Mouse (Mus musculus): Measurements from ENCODE around the gene Rab31. TPM values are rescaled to one million over a fixed set of nuclear protein-coding genes. Genes with fewer than 3 reads are reported as not detected.

The Rab31 gene
- total RNA-seq, 2 experiments from 2014 or later: 13.6 to 15.6 TPM

GRCm38 (mm10) chr17:65607574-65608311 is 164.8 kb downstream of the Rab31 start:
- no peak for ATAC-seq (replicated peaks; ENCODE audit: low FRiP score, poor library complexity, severe bottlenecking)

GRCm38 (mm10) chr17:65606014-65606413 is 166.5 kb downstream of the Rab31 start:
- ATAC-seq (replicated peaks; ENCODE audit: low FRiP score, poor library complexity, severe bottlenecking): peak; percentile 84

GRCm38 (mm10) chr17:65604892-65605291 is 167.7 kb downstream of the Rab31 start:
- ATAC-seq (replicated peaks; ENCODE audit: low FRiP score, poor library complexity, severe bottlenecking): no peak

GRCm38 (mm10) chr17:65604315-65604714 is 168.2 kb downstream of the Rab31 start:
- no peak for ATAC-seq (replicated peaks; ENCODE audit: low FRiP score, poor library complexity, severe bottlenecking)

Other genes with a start within 250 kb of the Rab31 start
- not detected in 2 replicates for gene Tmem232, start 232.0 kb downstream of the Rab31 start, total RNA-seq (2015; ENCODE audit: low replicate concordance)
- gene Tmem232, start 232.0 kb downstream of the Rab31 start, total RNA-seq (2017; ENCODE audit: low replicate concordance): not detected in 2 replicates
- gene Vapa, start 159.2 kb downstream of the Rab31 start, total RNA-seq (2015; ENCODE audit: low replicate concordance): 39.3 and 48.2 TPM in 2 replicates
- gene Vapa, start 159.2 kb downstream of the Rab31 start, total RNA-seq (2017; ENCODE audit: low replicate concordance): 28.4 and 31.3 TPM in 2 replicates
- gene Txndc2, start 130.6 kb downstream of the Rab31 start, total RNA-seq (2015; ENCODE audit: low replicate concordance): not detected in 2 replicates
- gene Txndc2, start 130.6 kb downstream of the Rab31 start, total RNA-seq (2017; ENCODE audit: low replicate concordance): not detected in 2 replicates
- 11.1 and 16.1 TPM in 2 replicates for gene Ppp4r1, start 9.8 kb upstream of the Rab31 start, total RNA-seq (2015; ENCODE audit: low replicate concordance)
- 9.4 and 14.5 TPM in 2 replicates for gene Ppp4r1, start 9.8 kb upstream of the Rab31 start, total RNA-seq (2017; ENCODE audit: low replicate concordance)
- 24.0 and 35.5 TPM in 2 replicates for gene Ralbp1, start 113.0 kb upstream of the Rab31 start, total RNA-seq (2015; ENCODE audit: low replicate concordance)
- gene Ralbp1, start 113.0 kb upstream of the Rab31 start, total RNA-seq (2017; ENCODE audit: low replicate concordance): 83.8 and 90.1 TPM in 2 replicates
- gene Twsg1, start 178.5 kb upstream of the Rab31 start, total RNA-seq (2015; ENCODE audit: low replicate concordance): 4.0 and 8.3 TPM in 2 replicates
- 4.3 and 6.4 TPM in 2 replicates for gene Twsg1, start 178.5 kb upstream of the Rab31 start, total RNA-seq (2017; ENCODE audit: low replicate concordance)

Measured in erythroblast, adult 5-6 weeks (primary cell).